Mouse (Mus musculus) cortical plate, adult 2 months (tissue): ENCODE results near the gene Olfr646.

Experiments
- CTCF ChIP-seq: fragments of 200-500 bp; IDR thresholded peaks from 2 replicates; pipeline ENCODE4 v1.5.1; 2011; ENCODE audit warnings: mild to moderate bottlenecking, control low read depth, low read length; ENCODE audit not compliant: insufficient read depth; ENCODE audit errors: extremely low read depth
- POLR2A ChIP-seq: fragments of 200-500 bp; IDR thresholded peaks from 2 replicates; pipeline ENCODE4 v1.6.1; 2011; ENCODE audit warnings: mild to moderate bottlenecking, low read length, control low read depth; ENCODE audit not compliant: insufficient read depth; ENCODE audit errors: extremely low read depth

DNA sequence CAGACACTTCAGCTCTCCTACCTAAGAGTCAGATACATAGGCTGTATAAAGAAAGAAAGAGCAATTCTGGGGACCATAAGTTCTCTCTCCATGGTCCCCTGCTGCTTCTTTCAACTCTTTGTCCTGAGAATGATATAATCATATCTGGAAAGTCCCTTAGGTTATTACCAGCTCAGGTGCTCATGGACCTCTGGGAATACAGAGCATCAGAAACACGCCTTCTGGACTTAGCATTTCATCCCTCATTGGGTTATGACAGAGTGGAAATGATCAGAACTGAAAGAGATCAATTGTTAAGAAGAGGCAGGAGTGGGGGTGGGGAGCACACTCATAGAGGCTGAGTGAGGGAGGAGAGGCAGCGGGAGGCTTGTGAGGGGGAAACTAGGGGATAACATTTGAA, 32.9 kb upstream of the Olfr646 start, which contains the start of gene Olfr644:
- no peak for TF ChIP-seq POLR2A
- no peak for TF ChIP-seq CTCF
